Mouse (Mus musculus) megakaryocyte, embryonic 14.5 days (primary cell): ENCODE measurements around the gene Ptp4a2.

Experiments
- FLI1 ChIP-seq: IDR thresholded peaks from 2 replicates; pipeline ENCODE4 v1.6.1; 2012; ENCODE audit warnings: low read length, inconsistent platforms, mixed read lengths
- GATA1 ChIP-seq: IDR thresholded peaks from 3 replicates; pipeline ENCODE4 v1.6.1; 2012; ENCODE audit warnings: mixed read lengths, low read length, inconsistent platforms, borderline replicate concordance

DNA sequence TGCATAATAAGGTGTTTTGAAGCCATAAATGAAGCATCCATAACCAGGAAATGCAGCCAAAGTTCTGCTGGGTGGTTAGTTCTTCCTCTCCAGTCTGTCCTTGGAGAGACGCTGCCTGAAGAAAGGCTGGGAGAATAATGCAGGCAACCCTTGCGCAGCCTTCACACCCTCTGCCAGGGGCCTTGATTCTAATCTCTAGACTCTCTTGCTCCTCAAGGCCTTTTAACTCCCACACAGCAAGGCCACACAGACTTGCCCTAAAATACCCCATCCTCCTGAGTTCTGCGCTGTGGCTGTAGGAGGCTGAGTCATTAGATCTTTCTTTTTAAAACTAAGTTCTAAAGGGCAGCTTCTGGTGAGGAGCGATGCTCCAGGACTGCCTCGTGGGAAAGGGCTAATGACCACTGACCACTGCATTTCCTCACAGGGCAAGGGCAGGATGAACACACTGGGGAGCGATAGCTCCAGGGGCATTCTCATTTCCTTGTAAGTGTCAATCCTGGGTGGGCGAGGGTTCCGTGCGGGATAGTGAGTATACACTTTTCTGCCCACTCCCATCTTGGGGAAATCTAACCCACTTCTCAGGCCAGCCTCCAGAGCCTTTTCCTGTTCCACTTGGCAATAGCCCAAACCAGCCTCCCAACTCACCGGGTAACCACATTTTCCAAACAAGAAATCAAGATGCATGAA lies 7.6 kb downstream of the Ptp4a2 start:
- TF ChIP-seq FLI1 (no peak), GATA1 (no peak)
